ENCODE assay signal across 8 mouse cellular contexts in genomic region chr3:38885481-38886001, GRCm38 (mm10). TPM values are rescaled to one million over a fixed set of nuclear protein-coding genes. Genes with fewer than 3 reads are reported as not detected.
DNase-seq lines count a peak whose midpoint lies in the region; ATAC-seq and TF ChIP-seq lines count a peak whose summit lies in the region.

No protein-coding gene starts in this region.

- 0 out of 2 replicates have a peak overlapping the region, but pooled peaks have one; percentile 8 for H3K9ac ChIP-seq in ES-Bruce4 (ENCODE audit: low read depth, poor library complexity, severe bottlenecking)
- peak overlapping the region; percentile 85 for H3K9ac ChIP-seq in hindbrain, embryonic 11.5 days (ENCODE audit: low read depth, low read length)

- peak; percentile 29 for DNase-seq in cerebellum, adult 9-11 months
- peak; percentile 54 to 67 for DNase-seq in frontal cortex, postnatal 14 days (ENCODE audit: low spot score in 2 of 2)
- DNase-seq in hindbrain, embryonic 11.5 days (ENCODE audit: low spot score), result peak; percentile 91
- peak; percentile 78 for DNase-seq in layer of hippocampus, postnatal 36 days
- DNase-seq in lung, postnatal 36 days, result peak; percentile 89
- DNase-seq in right cerebral cortex, adult 18-20 months, result peak; percentile 80
- peak; percentile 76 for DNase-seq in urinary bladder, postnatal 14 days (ENCODE audit: low spot score)

- 1% methylated on average over 41 of the region's 56 CpGs for WGBS in hindbrain, embryonic 11.5 days

- H3K4me1 ChIP-seq in ES-Bruce4 (ENCODE audit: control insufficient read depth, insufficient read depth, low read length), result no peaks in the 10 kb centered on the region
- H3K4me1 ChIP-seq in hindbrain, embryonic 11.5 days (replicated peaks; ENCODE audit: control insufficient read depth, insufficient read depth, low read length), result peaks cover 3% of the 10 kb centered on the region; the same call in 1 of the 2 replicates

- no peak for TF ChIP-seq POLR2A in ES-Bruce4 (IDR thresholded peaks at IDR 0.05; ENCODE audit: insufficient read depth, low read length)

- no peak overlapping the region for H3K27ac ChIP-seq in ES-Bruce4 (ENCODE audit: insufficient read depth, low read length)
- peak overlapping the region; percentile 91 for H3K27ac ChIP-seq in hindbrain, embryonic 11.5 days (ENCODE audit: low read depth, low read length)

- H3K9me3 ChIP-seq in ES-Bruce4 (replicated peaks; ENCODE audit: control insufficient read depth, insufficient read depth, low read length, poor library complexity, severe bottlenecking), result no peaks in the 10 kb centered on the region
- H3K9me3 ChIP-seq in hindbrain, embryonic 11.5 days (ENCODE audit: control insufficient read depth, low read length), result no peaks in the 10 kb centered on the region

- H3K27me3 ChIP-seq in ES-Bruce4 (ENCODE audit: control insufficient read depth, insufficient read depth, low read length, poor library complexity, severe bottlenecking), result peaks cover 5% of the 10 kb centered on the region; the same call in 1 of the 2 replicates
- H3K27me3 ChIP-seq in hindbrain, embryonic 11.5 days (ENCODE audit: control insufficient read depth, insufficient read depth, low read length), result no peaks in the 10 kb centered on the region

- no peaks in the 10 kb centered on the region for H3K36me3 ChIP-seq in ES-Bruce4 (ENCODE audit: control insufficient read depth, insufficient read depth, low read length, poor library complexity, severe bottlenecking)
- H3K36me3 ChIP-seq in hindbrain, embryonic 11.5 days (ENCODE audit: control insufficient read depth, insufficient read depth, low read length), result peaks cover 10% of the 10 kb centered on the region; the same call in 1 of the 2 replicates

- peak; percentile 91 for ATAC-seq in hindbrain, embryonic 11.5 days (ENCODE audit: low FRiP score)

- H3K4me3 ChIP-seq in ES-Bruce4 (ENCODE audit: low read depth, low read length), result peak overlapping the region; percentile 80
- peak overlapping the region; percentile 83 for H3K4me3 ChIP-seq in hindbrain, embryonic 11.5 days (ENCODE audit: low read depth, low read length)

- peak overlapping the region; percentile 97 for H3K4me2 ChIP-seq in hindbrain, embryonic 11.5 days (replicated peaks; ENCODE audit: low read depth, low read length)

- TF ChIP-seq CTCF in ES-Bruce4 (IDR thresholded peaks at IDR 0.05; ENCODE audit: low read depth, low read length), result no peak

- TF ChIP-seq EP300 in ES-Bruce4 (IDR thresholded peaks at IDR 0.05; ENCODE audit: insufficient read depth, low read depth, low read length), result no peak

RNA-seq across cellular contexts. Expression of gene Fat4, which starts 1.2 kb away (rescaled TPM):
- 0.13 and 0.15 TPM in 2 replicates for polyA plus RNA-seq in ES-Bruce4 (2011; ENCODE audit: insufficient read depth, insufficient read length, low read depth, missing spikeins)
- polyA plus RNA-seq in hindbrain, embryonic 11.5 days (2014; fragmentation: Nextera tagmentation; extraction: Ambion mirVana), result 13.5 and 15.2 TPM in 2 replicates
- total RNA-seq in layer of hippocampus, postnatal 36 days (2021), result 10 to 100 TPM; 28.4 to 35.2 TPM

Comparison
In these comparisons a context has a peak if more than half of its experiments do, and no peak if none do; other contexts are left out.
1. DNase-seq: peak in every context shown above with its lines; median percentile 91 in hindbrain, embryonic 11.5 days; 89 in lung, postnatal 36 days; 80 in right cerebral cortex, adult 18-20 months; 78 in layer of hippocampus, postnatal 36 days; 76 in urinary bladder, postnatal 14 days; 60 in frontal cortex, postnatal 14 days; 29 in cerebellum, adult 9-11 months.
2. RNA of gene Fat4, which starts 1.2 kb away (polyA plus RNA-seq): 13.5 to 15.2 TPM in hindbrain, embryonic 11.5 days; 0.13 to 0.15 TPM in ES-Bruce4; every median in the first group is over 10 times any median in the second.